Mouse (Mus musculus) stomach, postnatal 0 days (tissue): ENCODE results near the gene Sugt1.

Source experiments
- CTCF ChIP-seq: IDR thresholded peaks from 2 replicates; pipeline ENCODE4 v1.5.1; 2016; ENCODE audit warnings: antibody characterized with exemption, low read depth, mild to moderate bottlenecking, moderate library complexity
- EP300 ChIP-seq: optimal IDR thresholded peaks from 2 replicates; pipeline ENCODE3; 2016; ENCODE audit warnings: antibody characterized with exemption

DNA sequence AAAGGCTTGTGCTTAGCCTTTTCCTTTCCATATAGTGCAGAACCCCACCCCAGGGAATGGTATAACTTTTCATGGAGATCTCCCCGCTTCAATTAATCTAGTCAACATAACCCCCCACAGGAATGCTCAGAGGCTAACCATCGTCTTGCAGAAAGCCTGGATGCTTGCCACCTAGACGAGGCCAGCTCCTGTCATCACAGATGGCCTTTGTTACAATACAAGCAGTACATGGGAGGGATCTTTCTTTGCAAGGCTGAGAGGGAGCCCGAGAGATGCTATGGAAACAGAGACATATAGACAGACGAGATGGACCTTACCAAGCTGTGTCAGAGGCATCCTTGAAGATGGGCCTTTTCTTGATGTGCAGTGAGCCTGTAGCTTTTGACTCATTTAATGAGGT lies 93.2 kb downstream of the Sugt1 start:
- no peak for TF ChIP-seq EP300
- TF ChIP-seq CTCF, result no peak
